Mouse (Mus musculus) ovary, postnatal 14 days (tissue): Measurements from ENCODE around the gene Gm17409.

Experiments
- DNase-seq: peaks from one replicate; pipeline ENCODE4 v3.0.0; 2022; ENCODE audit warnings: low spot score

Gm17409 gene

DNA sequence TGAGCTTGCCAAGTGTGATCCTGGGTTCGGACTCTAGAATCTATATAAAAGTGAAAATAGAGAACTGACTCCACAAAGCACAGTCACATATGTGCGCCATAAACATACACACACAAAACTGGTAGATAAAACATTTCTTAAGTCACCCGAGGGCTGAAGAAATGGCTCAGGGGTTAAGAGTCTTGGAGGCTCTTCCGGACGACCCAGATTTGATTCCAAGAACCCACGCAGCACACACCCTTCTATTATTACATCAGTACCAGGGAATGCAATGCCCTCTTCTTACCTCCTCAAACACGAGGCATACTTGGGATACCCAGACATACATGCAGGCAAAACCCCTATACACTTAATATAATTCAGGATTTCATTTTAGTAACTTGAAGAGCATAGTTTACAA lies at the start of gene Gm17409:
Gene Gm17409 (plus strand): TSS at position 301 of the 400 bp plus-strand sequence.
- no peak for DNase-seq

DNA sequence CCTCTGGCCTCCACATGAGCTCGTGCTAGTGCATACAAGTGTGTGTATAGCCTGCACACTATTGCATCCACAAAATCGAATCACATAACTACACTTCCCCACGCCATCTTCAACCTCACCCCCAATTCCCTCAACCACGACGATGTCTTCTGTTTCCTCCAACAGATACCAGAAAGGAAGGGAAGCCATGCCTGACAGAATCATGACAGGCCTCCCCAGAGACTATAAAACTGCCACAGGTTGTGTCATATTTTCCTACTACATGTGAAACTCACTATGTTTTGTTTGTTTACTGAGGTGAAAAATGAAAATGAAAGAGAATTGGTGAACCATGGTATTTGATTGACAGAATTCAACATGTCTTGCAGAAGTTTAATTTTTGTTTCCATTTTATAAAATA lies 46.6 kb upstream of the Gm17409 start:
- DNase-seq = no peak

DNA sequence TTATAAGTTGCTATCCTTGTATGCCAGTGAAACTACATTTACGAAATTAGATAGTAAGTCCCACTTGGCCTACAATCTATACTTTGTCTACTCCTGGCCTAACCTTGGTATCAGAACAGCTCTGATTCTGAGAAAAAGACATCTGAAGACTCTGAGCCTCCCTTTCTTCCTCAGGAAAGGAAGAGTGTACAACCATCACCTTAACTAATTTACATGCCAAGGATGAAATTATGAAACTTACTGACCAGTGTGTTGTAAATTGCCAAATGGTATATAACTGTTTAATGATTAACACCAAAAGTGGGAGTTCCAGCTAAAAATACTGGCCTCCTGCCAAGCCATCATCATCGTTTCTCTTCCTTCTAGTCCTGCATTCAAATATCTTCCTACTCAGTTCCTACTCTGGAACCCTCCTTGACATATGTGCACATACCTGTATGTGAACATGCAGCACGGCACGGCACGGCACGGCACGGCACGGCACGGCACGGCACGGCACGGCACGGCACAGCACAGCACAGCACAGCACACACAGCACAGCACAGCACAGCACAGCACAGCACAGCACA lies 44.4 kb upstream of the Gm17409 start:
- no peak for DNase-seq

DNA sequence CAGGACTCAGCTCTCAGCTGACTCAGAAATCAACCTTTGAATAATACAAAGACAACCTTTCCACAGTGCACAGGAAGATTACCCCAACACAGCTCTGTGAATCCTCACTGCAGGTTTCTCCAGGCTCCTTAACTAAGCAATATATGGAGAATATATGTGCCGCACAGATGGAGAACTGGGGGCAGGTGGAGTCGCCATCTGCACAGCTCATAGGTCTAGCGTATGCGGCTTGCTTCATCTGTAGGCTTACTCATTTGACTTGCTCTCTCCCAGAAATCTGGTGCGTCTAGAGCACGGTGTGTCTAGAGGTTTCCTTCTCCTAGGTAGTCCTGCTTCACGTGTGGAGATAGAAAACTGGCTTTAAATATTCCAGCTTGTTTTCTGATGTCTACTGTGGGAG lies 37.7 kb upstream of the Gm17409 start:
- no peak for DNase-seq

DNA sequence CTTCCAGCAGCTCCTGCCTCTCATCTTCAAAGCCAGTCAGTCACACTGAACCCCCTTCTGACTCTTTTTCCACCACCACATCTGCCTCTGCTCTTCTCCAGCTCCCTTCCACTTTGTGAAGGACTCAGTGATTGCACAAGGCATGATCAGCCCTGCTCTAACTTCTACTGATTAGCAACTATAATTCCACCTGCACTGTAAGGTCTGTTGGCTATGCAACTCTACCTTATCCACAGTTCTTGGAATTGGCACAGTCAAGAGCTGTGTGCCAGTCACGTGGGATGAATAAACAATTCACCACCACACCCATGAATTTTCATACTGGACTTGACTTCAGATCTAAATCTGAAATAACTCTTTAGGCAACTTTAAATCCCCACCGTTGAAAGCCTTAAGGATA lies 36.6 kb upstream of the Gm17409 start:
- no peak for DNase-seq

DNA sequence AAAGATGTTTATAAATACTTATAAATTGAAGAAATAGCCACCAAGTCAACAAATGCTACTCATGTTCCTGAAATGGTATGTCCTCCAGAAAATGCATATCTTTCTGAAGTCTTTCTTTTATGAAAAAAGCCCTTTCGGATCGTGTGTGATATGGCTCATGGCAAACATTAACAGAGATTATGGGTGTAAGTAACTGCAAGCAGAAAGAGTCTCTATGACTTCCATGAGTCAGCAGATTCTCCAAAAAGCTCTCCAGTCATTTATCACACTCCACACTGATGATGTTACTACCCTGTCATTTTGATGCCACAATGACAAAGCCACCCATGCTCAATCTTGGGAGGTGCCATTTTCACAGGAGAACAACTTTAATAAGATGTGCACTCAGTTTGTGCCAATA lies 35.5 kb upstream of the Gm17409 start:
- DNase-seq = no peak

GRCm38 (mm10) chr2:58435507-58435906 lies 34.4 kb upstream of the Gm17409 start:
- DNase-seq = no peak

DNA sequence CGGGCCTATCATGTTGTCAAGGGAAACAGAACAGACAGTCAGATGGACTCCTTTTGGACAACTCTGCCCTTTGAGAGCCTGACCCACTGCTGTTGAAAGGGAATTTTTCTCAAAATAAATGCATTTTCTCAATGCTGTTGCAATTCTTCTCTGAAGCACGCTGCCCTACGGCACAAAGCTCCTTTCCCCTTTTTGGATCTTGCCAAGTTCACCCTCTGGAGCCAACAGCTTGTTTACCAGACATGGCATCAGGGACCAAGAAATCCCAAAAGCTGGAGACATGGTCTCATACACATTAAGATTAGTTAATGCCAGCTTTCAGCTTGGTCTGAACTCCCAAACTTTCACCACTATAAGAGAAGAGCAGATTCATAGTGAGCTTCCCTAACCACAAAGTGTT lies 33.0 kb upstream of the Gm17409 start:
- DNase-seq = no peak

- no peak for DNase-seq
Measured at GRCm38 (mm10) chr2:58443163-58443562, 26.8 kb upstream of the Gm17409 start.

DNA sequence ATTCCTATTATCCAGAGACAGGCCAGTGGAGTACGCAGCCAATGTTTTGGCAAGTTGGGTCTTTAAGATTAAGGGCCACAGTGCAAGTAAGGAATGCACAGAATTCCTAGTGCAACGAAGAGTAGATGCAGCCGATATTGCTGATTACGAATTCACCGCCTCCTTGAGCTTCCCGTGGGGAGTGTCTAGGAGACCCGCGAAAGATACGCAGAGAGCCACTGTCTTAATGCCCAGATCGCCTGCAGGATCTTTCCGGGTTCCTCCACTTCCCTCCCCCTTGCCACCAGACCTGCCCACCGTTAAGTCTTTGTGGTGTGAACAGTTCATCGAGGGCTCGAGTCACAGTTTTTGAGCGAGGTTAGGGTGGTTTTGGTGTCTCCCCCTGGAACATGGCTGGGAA lies 22.9 kb upstream of the Gm17409 start:
- DNase-seq = no peak

GRCm38 (mm10) chr2:58454095-58454865 lies 15.6 kb upstream of the Gm17409 start:
- no peak for DNase-seq

DNA sequence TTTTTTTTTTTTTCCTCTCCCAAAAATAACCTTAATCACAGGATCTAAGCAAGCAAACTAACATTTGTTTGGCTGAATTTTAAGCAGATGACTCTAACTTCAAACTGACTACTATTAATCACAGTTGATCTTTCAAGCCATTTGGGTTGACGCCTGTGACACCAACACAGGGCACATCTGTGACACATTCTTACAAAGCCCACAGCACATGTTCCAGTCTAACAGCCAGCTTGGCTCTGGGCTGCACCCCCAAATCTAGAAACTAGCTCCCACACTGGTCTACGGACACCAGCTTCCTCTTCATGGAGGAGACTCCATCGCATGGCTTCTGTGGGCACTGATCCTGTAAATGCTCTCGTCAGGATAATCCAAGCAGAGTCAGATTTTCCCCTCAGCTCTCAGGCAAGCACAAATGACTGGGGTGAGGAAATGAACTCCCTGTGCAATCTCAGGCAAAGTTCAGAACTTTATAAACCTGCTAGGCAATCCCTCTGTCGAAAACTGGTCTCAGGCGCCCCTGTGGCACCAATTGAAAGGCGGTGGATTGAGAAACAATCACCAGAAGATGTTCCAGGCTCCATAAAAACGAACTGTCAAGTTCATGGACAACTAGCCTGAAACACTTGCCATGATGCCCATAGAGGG lies 13.0 kb upstream of the Gm17409 start:
- DNase-seq = no peak

DNA sequence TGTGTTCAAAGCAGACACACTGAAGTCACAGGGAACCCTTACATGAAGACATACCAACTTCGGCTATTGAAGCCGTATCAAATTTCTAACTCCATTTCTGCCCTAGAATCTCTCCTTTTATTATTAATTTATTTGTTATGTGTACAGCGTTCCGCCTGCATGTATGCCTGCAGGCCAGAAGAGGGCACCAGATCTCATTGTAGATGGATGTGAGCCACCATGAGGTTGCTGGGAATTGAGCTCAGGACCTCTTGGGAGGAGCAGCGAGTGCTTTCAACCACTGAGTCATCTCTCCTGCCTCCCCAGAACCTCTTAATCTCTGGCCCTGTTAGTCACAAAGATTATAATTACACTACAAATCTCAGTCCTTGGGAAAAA lies 12.4 kb upstream of the Gm17409 start:
- no peak for DNase-seq

- DNase-seq = no peak
Measured at GRCm38 (mm10) chr2:58458820-58459371, 11.0 kb upstream of the Gm17409 start.

- DNase-seq = no peak
Measured at GRCm38 (mm10) chr2:58470290-58470689, 374 bp downstream of the Gm17409 start.

- no peak for DNase-seq
Measured at GRCm38 (mm10) chr2:58475578-58475977, 5.7 kb downstream of the Gm17409 start.

DNA sequence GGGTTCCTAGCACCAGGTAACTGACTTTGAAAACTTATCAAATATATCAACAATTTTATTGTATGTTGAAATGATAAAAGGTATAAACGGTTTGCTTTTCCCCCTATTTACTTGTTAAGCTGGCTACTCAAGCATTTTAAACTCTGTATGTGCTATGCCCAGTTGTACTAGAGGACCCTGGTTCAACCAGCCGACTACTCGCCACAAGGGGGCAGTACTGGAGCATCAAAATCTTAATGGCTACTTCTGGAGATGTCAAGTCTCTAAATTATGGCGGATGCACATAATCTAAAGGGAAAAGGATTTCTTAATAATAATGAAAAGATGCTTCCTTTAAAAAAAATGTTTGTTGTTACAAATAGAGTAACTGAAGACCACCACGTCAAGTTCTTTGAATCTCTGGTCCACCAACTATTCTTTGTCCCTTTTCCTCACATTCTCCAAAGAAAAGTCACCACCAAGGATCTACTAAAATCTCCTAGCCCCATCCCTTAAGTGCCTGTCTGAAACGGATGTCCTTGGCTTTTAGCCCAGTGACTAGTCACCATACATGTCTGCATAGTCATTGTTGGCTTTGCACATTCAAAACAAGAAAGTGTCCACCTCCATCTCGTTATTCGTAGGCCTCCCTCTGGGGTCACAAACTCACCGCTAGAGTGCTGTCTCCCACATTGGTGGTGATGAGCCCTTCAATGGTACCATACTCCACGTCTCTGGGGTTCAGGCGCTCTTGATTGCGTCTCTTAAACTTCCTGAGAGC lies 7.2 kb downstream of the Gm17409 start:
- DNase-seq = peak; percentile 85

GRCm38 (mm10) chr2:58478144-58478543 lies 8.2 kb downstream of the Gm17409 start:
- no peak for DNase-seq

- no peak for DNase-seq
Measured at GRCm38 (mm10) chr2:58479536-58479935, 9.6 kb downstream of the Gm17409 start.

DNA sequence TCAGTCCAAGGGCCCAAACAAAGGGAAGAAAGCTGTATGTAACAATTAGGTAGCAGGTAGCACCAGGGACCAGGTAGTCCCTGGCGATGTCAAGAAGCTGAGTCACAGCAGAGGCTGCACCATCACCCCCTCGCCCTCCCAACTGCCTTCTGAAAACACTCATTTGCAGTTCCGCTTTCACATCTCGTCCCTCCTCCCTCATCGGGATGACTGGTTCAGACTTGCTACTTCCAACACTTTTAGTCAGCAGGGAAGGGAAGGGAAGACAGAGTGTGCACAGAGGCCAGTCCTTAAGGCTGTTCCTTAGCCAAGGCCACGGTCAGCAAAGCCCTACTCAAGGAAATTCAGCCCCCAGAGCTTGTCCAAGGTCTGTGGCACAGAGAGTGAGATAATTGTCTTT lies 10.8 kb downstream of the Gm17409 start:
- DNase-seq = no peak

- DNase-seq = no peak
Measured at GRCm38 (mm10) chr2:58481450-58482100, 11.7 kb downstream of the Gm17409 start.
